ENCODE assay signal across 8 mouse cellular contexts in genomic region chr8:83662421-83662826, GRCm38 (mm10). TPM values are rescaled to one million over a fixed set of nuclear protein-coding genes. Genes with fewer than 3 reads are reported as not detected.
DNase-seq lines count a peak whose midpoint lies in the region; ATAC-seq and TF ChIP-seq lines count a peak whose summit lies in the region.

No protein-coding gene starts in this region.

- peak; percentile 95 for DNase-seq in gastrocnemius, postnatal 10 days
- DNase-seq in left cerebral cortex, postnatal 10 days (ENCODE audit: extremely low spot score in 1 of 2, low spot score in 2 of 2) = peak; percentile 82 to 94
- peak; percentile 83 to 85 for DNase-seq in right cerebral cortex, postnatal 36 days (ENCODE audit: low spot score in 2 of 2)
- DNase-seq in urinary bladder, postnatal 4 days (ENCODE audit: low spot score in 2 of 2) = peak; percentile 84 to 94

- intact Hi-C loops in left cerebral cortex, postnatal 10 days (cut with DNase I) = no loop called here

- no peak for TF ChIP-seq POLR2A in cortical plate, adult 2 months (IDR thresholded peaks at IDR 0.05; ENCODE audit: extremely low read depth, insufficient read depth, low read length)

- no peak overlapping the region for H3K4me3 ChIP-seq in cortical plate, adult 2 months (ENCODE audit: insufficient read depth, low read length)

- H3K27ac ChIP-seq in cortical plate, adult 2 months (ENCODE audit: insufficient read depth, low read length) = no peak overlapping the region

- peak; percentile 72 for TF ChIP-seq CTCF in cortical plate, adult 2 months (IDR thresholded peaks at IDR 0.05; ENCODE audit: extremely low read depth, insufficient read depth, low read length)

- H3K4me1 ChIP-seq in cortical plate, adult 2 months (ENCODE audit: control insufficient read depth, insufficient read depth, low read length) = peaks cover 15% of the 10 kb centered on the region

- ATAC-seq in activated CD4-positive, CD25-positive, alpha-beta regulatory T cell, adult 4 months = peak; percentile 81
- peak; percentile 79 for ATAC-seq in inflammation-experienced regulatory T-cells, adult 6 months
- peak; percentile 66 for ATAC-seq in megakaryocyte-erythroid progenitor cell, adult 5-6 weeks (replicated peaks; ENCODE audit: low FRiP score, low TSS enrichment, poor library complexity, severe bottlenecking)

RNA-seq across cellular contexts. Expression of gene Ptger1, which starts 4.1 kb away (rescaled TPM):
- polyA plus RNA-seq in activated CD4-positive, CD25-positive, alpha-beta regulatory T cell, adult 4 months (2017; shearing (Covaris generic)) = 1 to 10 TPM in 1 of 2 experiments, under 1 TPM in 1; 0.93 to 1.1 TPM
- polyA plus RNA-seq in cortical plate, adult 2 months (2012; rRNA removed) = 1.6 and 2.2 TPM in 2 replicates
- total RNA-seq in gastrocnemius, postnatal 10 days (2021) = under 1 TPM; 0.14 to 0.38 TPM
- polyA plus RNA-seq in inflammation-experienced regulatory T-cells, adult 6 months (2017; shearing (Covaris generic)) = 1 to 10 TPM in 2 of 3 experiments, under 1 TPM in 1; 0.60 to 1.2 (median 1.1) TPM
- under 1 TPM; 0.71 to 0.77 TPM for total RNA-seq in left cerebral cortex, postnatal 10 days (2021)
- total RNA-seq in megakaryocyte-erythroid progenitor cell, adult 5-6 weeks (2014; fragmentation: Nextera tagmentation) = not detected in 2 replicates
- 0.65 and 1.1 TPM in 2 replicates for total RNA-seq in megakaryocyte-erythroid progenitor cell, adult 5-6 weeks (2017)

RNA-seq across cellular contexts. Expression of gene Gipc1, which starts 9.9 kb away (rescaled TPM):
- 10 to 100 TPM; 21.5 to 26.8 TPM for polyA plus RNA-seq in activated CD4-positive, CD25-positive, alpha-beta regulatory T cell, adult 4 months (2017; shearing (Covaris generic))
- polyA plus RNA-seq in cortical plate, adult 2 months (2012; rRNA removed) = 93.6 and 94.6 TPM in 2 replicates
- 10 to 100 TPM; 28.0 to 34.5 TPM for total RNA-seq in gastrocnemius, postnatal 10 days (2021)
- 10 to 100 TPM; 14.4 to 18.1 (median 14.7) TPM for polyA plus RNA-seq in inflammation-experienced regulatory T-cells, adult 6 months (2017; shearing (Covaris generic))
- 10 to 100 TPM; 84.0 to 86.7 TPM for total RNA-seq in left cerebral cortex, postnatal 10 days (2021)
- 15.6 and 31.4 TPM in 2 replicates for total RNA-seq in megakaryocyte-erythroid progenitor cell, adult 5-6 weeks (2014; fragmentation: Nextera tagmentation)
- 6.5 and 6.9 TPM in 2 replicates for total RNA-seq in megakaryocyte-erythroid progenitor cell, adult 5-6 weeks (2017)

RNA-seq across cellular contexts. Expression of gene Pkn1, which starts 36.6 kb away (rescaled TPM):
- 10 to 100 TPM; 13.7 to 26.9 TPM for polyA plus RNA-seq in activated CD4-positive, CD25-positive, alpha-beta regulatory T cell, adult 4 months (2017; shearing (Covaris generic))
- polyA plus RNA-seq in cortical plate, adult 2 months (2012; rRNA removed) = 60.8 and 70.2 TPM in 2 replicates
- 10 to 100 TPM; 53.4 to 54.7 TPM for total RNA-seq in gastrocnemius, postnatal 10 days (2021)
- polyA plus RNA-seq in inflammation-experienced regulatory T-cells, adult 6 months (2017; shearing (Covaris generic)) = 10 to 100 TPM; 20.3 to 27.7 (median 24.6) TPM
- total RNA-seq in left cerebral cortex, postnatal 10 days (2021) = 10 to 100 TPM; 73.1 to 75.9 TPM
- total RNA-seq in megakaryocyte-erythroid progenitor cell, adult 5-6 weeks (2014; fragmentation: Nextera tagmentation) = 36.3 and 83.2 TPM in 2 replicates
- 21.9 and 33.0 TPM in 2 replicates for total RNA-seq in megakaryocyte-erythroid progenitor cell, adult 5-6 weeks (2017)

RNA-seq across cellular contexts. Expression of gene Ddx39, which starts 52.6 kb away (rescaled TPM):
- polyA plus RNA-seq in activated CD4-positive, CD25-positive, alpha-beta regulatory T cell, adult 4 months (2017; shearing (Covaris generic)) = 100 to 1,000 TPM; 164 to 195 TPM
- 26.5 and 29.0 TPM in 2 replicates for polyA plus RNA-seq in cortical plate, adult 2 months (2012; rRNA removed)
- 10 to 100 TPM; 19.4 to 20.6 TPM for total RNA-seq in gastrocnemius, postnatal 10 days (2021)
- 100 to 1,000 TPM; 166 to 211 (median 167) TPM for polyA plus RNA-seq in inflammation-experienced regulatory T-cells, adult 6 months (2017; shearing (Covaris generic))
- total RNA-seq in left cerebral cortex, postnatal 10 days (2021) = 10 to 100 TPM; 24.4 to 25.2 TPM
- 205 and 224 TPM in 2 replicates for total RNA-seq in megakaryocyte-erythroid progenitor cell, adult 5-6 weeks (2014; fragmentation: Nextera tagmentation)
- 154 and 213 TPM in 2 replicates for total RNA-seq in megakaryocyte-erythroid progenitor cell, adult 5-6 weeks (2017)

RNA-seq across cellular contexts. Expression of gene Dnajb1, which starts 54.4 kb away (rescaled TPM):
- polyA plus RNA-seq in activated CD4-positive, CD25-positive, alpha-beta regulatory T cell, adult 4 months (2017; shearing (Covaris generic)) = 10 to 100 TPM; 40.7 to 44.0 TPM
- polyA plus RNA-seq in cortical plate, adult 2 months (2012; rRNA removed) = 39.7 and 41.9 TPM in 2 replicates
- total RNA-seq in gastrocnemius, postnatal 10 days (2021) = 10 to 100 TPM; 10.3 to 11.7 TPM
- 10 to 100 TPM; 36.3 to 53.7 (median 41.0) TPM for polyA plus RNA-seq in inflammation-experienced regulatory T-cells, adult 6 months (2017; shearing (Covaris generic))
- 10 to 100 TPM; 35.9 to 36.3 TPM for total RNA-seq in left cerebral cortex, postnatal 10 days (2021)
- total RNA-seq in megakaryocyte-erythroid progenitor cell, adult 5-6 weeks (2014; fragmentation: Nextera tagmentation) = 49.7 and 52.6 TPM in 2 replicates
- total RNA-seq in megakaryocyte-erythroid progenitor cell, adult 5-6 weeks (2017) = 50.2 and 63.1 TPM in 2 replicates
